10 mouse cellular contexts compared by ENCODE assay signal in the genomic region with DNA sequence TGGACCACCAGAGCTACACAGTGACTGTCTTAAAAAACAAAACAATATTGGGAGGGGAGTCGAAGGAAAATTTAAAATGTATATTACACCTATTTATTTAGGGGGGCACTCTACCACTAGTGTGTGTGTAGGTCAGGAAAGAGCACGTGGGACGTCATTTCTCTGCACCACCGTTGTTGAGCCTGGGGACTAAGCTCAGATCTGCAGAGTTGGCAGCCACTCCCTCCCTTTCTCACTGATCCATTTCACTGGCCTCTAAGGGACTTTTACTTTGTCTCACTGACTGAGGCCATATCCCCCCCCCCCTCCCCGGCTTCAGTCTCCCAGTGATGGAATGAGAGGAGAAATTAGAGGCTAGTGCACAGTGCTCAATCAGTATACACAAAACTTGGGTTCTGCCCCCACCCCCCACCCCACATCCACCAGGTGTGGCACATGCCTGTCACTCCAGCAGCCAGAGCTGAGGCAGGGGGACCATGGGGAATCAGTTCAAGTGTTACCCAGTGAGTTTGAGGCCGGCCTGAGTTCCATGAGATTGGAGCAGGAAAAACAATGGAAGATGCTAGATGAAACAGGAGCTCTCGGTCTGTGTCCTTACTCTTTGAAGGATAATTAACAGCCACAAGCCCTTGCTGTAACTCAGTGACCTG. TPM values are rescaled to one million over a fixed set of nuclear protein-coding genes. Genes with fewer than 3 reads are reported as not detected.
DNase-seq lines count a peak whose midpoint lies in the region; ATAC-seq lines count a peak whose summit lies in the region.
"Had no signal": no experiment of that assay in that cellular context is flagged by ENCODE, and none has a peak within 500 bp of the region (broad histone marks: within the 10 kb centered on the region; RNA-seq: fewer than 3 reads in every experiment).

No protein-coding gene starts in this region.

- H3K4me1 ChIP-seq in heart, embryonic 11.5 days (ENCODE audit: control insufficient read depth, insufficient read depth, low read length), result peaks cover 24% of the 10 kb centered on the region
- H3K4me1 ChIP-seq in midbrain, embryonic 12.5 days, result peaks cover 35% of the 10 kb centered on the region
- peaks cover 24% of the 10 kb centered on the region for H3K4me1 ChIP-seq in midbrain, embryonic 15.5 days
- peaks cover 52% of the 10 kb centered on the region for H3K4me1 ChIP-seq in limb, embryonic 10.5 days

- no peaks in the 10 kb centered on the region for H3K9me3 ChIP-seq in heart, embryonic 11.5 days (replicated peaks; ENCODE audit: control insufficient read depth, low read length)
- H3K9me3 ChIP-seq in midbrain, embryonic 12.5 days, result no peaks in the 10 kb centered on the region
- no peaks in the 10 kb centered on the region for H3K9me3 ChIP-seq in midbrain, embryonic 15.5 days
- no peaks in the 10 kb centered on the region for H3K9me3 ChIP-seq in limb, embryonic 10.5 days (replicated peaks)

- no peaks in the 10 kb centered on the region for H3K36me3 ChIP-seq in heart, embryonic 11.5 days (ENCODE audit: control insufficient read depth, insufficient read depth, low read length)
- H3K36me3 ChIP-seq in midbrain, embryonic 12.5 days, result no peaks in the 10 kb centered on the region
- no peaks in the 10 kb centered on the region for H3K36me3 ChIP-seq in midbrain, embryonic 15.5 days (replicated peaks)
- H3K36me3 ChIP-seq in limb, embryonic 10.5 days, result peaks cover 7% of the 10 kb centered on the region

- 76% methylated on average over 7 of the region's 7 CpGs for WGBS in heart, embryonic 11.5 days (ENCODE audit: insufficient replicate concordance)
- WGBS in midbrain, embryonic 12.5 days, result 63% methylated on average over 7 of the region's 7 CpGs
- 50% methylated on average over 7 of the region's 7 CpGs for WGBS in midbrain, embryonic 15.5 days
- WGBS in limb, embryonic 10.5 days, result 78% methylated on average over 7 of the region's 7 CpGs

- H3K27me3 ChIP-seq in heart, embryonic 11.5 days (ENCODE audit: control insufficient read depth, insufficient read depth, low read length), result no peaks in the 10 kb centered on the region
- no peaks in the 10 kb centered on the region; the same call in 1 of the 2 replicates for H3K27me3 ChIP-seq in midbrain, embryonic 12.5 days
- no peaks in the 10 kb centered on the region for H3K27me3 ChIP-seq in midbrain, embryonic 15.5 days (replicated peaks)
- no peaks in the 10 kb centered on the region for H3K27me3 ChIP-seq in limb, embryonic 10.5 days (ENCODE audit: low read depth, poor library complexity, severe bottlenecking)

- no peak for DNase-seq in heart, adult 9 months (ENCODE audit: low spot score in 2 of 2)
- no peak for DNase-seq in limb, embryonic 10.5 days (ENCODE audit: low spot score)
- DNase-seq in thymus, postnatal 10 days (ENCODE audit: low spot score in 2 of 2), result peak; percentile 65 to 68
- no peak for DNase-seq in urinary bladder, postnatal 14 days (ENCODE audit: low spot score)
- no peak for DNase-seq in adrenal gland, adult 18-20 months (ENCODE audit: low spot score in 2 of 2)

- no peak overlapping the region for H3K9ac ChIP-seq in heart, embryonic 11.5 days (ENCODE audit: low read depth, low read length)
- H3K9ac ChIP-seq in midbrain, embryonic 12.5 days (replicated peaks), result no peak overlapping the region
- no peak overlapping the region for H3K9ac ChIP-seq in midbrain, embryonic 15.5 days

- H3K4me2 ChIP-seq in heart, embryonic 11.5 days, result peak overlapping the region; percentile 88
- no peak overlapping the region; the same call in 1 of the 2 replicates for H3K4me2 ChIP-seq in midbrain, embryonic 12.5 days (replicated peaks)
- H3K4me2 ChIP-seq in midbrain, embryonic 15.5 days, result no peak overlapping the region

- no peak for ATAC-seq in heart, embryonic 11.5 days (replicated peaks; ENCODE audit: insufficient number of reproducible peaks, low FRiP score, low TSS enrichment)
- 0 out of 2 replicates have a peak, but pooled peaks have one; percentile 0 for ATAC-seq in midbrain, embryonic 12.5 days (ENCODE audit: low FRiP score, low read depth)
- ATAC-seq in midbrain, embryonic 15.5 days (replicated peaks), result no peak

- no peak overlapping the region for H3K4me3 ChIP-seq in heart, embryonic 11.5 days (ENCODE audit: low read depth, low read length)
- no peak overlapping the region for H3K4me3 ChIP-seq in midbrain, embryonic 12.5 days
- H3K4me3 ChIP-seq in midbrain, embryonic 15.5 days, result no peak overlapping the region
- H3K4me3 ChIP-seq in limb, embryonic 10.5 days, result peak overlapping the region; percentile 61

- H3K27ac ChIP-seq in heart, embryonic 11.5 days (ENCODE audit: low read depth, low read length), result peak overlapping the region; percentile 95; the same call in 1 of the 2 replicates
- peak overlapping the region; percentile 73 for H3K27ac ChIP-seq in midbrain, embryonic 12.5 days (replicated peaks)
- H3K27ac ChIP-seq in midbrain, embryonic 15.5 days, result no peak overlapping the region
- peak overlapping the region; percentile 89 for H3K27ac ChIP-seq in limb, embryonic 10.5 days

RNA-seq across cellular contexts. Expression of a gene that starts 0.7 kb away (rescaled TPM):
- 58.8 and 77.3 TPM in 2 replicates for polyA plus RNA-seq in heart, embryonic 11.5 days (2014; fragmentation: Nextera tagmentation; extraction: Ambion mirVana)
- 28.9 and 29.0 TPM in 2 replicates for polyA plus RNA-seq in midbrain, embryonic 12.5 days (2016; fragmentation: Nextera tagmentation; extraction: Ambion mirVana)
- polyA plus RNA-seq in midbrain, embryonic 15.5 days (2015; fragmentation: Nextera tagmentation; extraction: Ambion mirVana), result 12.0 and 13.3 TPM in 2 replicates
- 78.2 and 89.7 TPM in 2 replicates for polyA plus RNA-seq in limb, embryonic 10.5 days (2016; fragmentation: Nextera tagmentation; extraction: Ambion mirVana)
- total RNA-seq in adrenal gland, adult 18-20 months (2021), result 10 to 100 TPM; 66.0 to 84.7 TPM

RNA-seq across cellular contexts. Expression of a gene that starts 8.1 kb away (rescaled TPM):
- not detected in 2 replicates for polyA plus RNA-seq in heart, embryonic 11.5 days (2014; fragmentation: Nextera tagmentation; extraction: Ambion mirVana)
- polyA plus RNA-seq in midbrain, embryonic 12.5 days (2016; fragmentation: Nextera tagmentation; extraction: Ambion mirVana), result not detected in 2 replicates
- polyA plus RNA-seq in midbrain, embryonic 15.5 days (2015; fragmentation: Nextera tagmentation; extraction: Ambion mirVana), result not detected in 2 replicates
- polyA plus RNA-seq in limb, embryonic 10.5 days (2016; fragmentation: Nextera tagmentation; extraction: Ambion mirVana), result not detected in 2 replicates
- total RNA-seq in adrenal gland, adult 18-20 months (2021), result not detected
- total RNA-seq: adrenal gland, postnatal 25 days; layer of hippocampus, postnatal 25 days had no signal

RNA-seq across cellular contexts. Expression of a gene that starts 11.2 kb away (rescaled TPM):
- polyA plus RNA-seq in heart, embryonic 11.5 days (2014; fragmentation: Nextera tagmentation; extraction: Ambion mirVana), result 53.0 and 62.4 TPM in 2 replicates
- polyA plus RNA-seq in midbrain, embryonic 12.5 days (2016; fragmentation: Nextera tagmentation; extraction: Ambion mirVana), result 161 and 166 TPM in 2 replicates
- 19.2 and 20.8 TPM in 2 replicates for polyA plus RNA-seq in midbrain, embryonic 15.5 days (2015; fragmentation: Nextera tagmentation; extraction: Ambion mirVana)
- polyA plus RNA-seq in limb, embryonic 10.5 days (2016; fragmentation: Nextera tagmentation; extraction: Ambion mirVana), result 316 and 336 TPM in 2 replicates
- 1 to 10 TPM; 1.8 to 3.1 TPM for total RNA-seq in adrenal gland, adult 18-20 months (2021)

RNA-seq across cellular contexts. Expression of a gene that starts 15.4 kb away (rescaled TPM):
- polyA plus RNA-seq in heart, embryonic 11.5 days (2014; fragmentation: Nextera tagmentation; extraction: Ambion mirVana), result 10.4 and 11.4 TPM in 2 replicates
- polyA plus RNA-seq in midbrain, embryonic 12.5 days (2016; fragmentation: Nextera tagmentation; extraction: Ambion mirVana), result 1.7 TPM in 2 replicates
- polyA plus RNA-seq in midbrain, embryonic 15.5 days (2015; fragmentation: Nextera tagmentation; extraction: Ambion mirVana), result 1.2 and 1.5 TPM in 2 replicates
- polyA plus RNA-seq in limb, embryonic 10.5 days (2016; fragmentation: Nextera tagmentation; extraction: Ambion mirVana), result 3.0 TPM in 2 replicates
- 10 to 100 TPM; 23.1 to 26.7 TPM for total RNA-seq in adrenal gland, adult 18-20 months (2021)

RNA-seq across cellular contexts. Expression of a gene that starts 33.9 kb away (rescaled TPM):
- 19.6 and 22.8 TPM in 2 replicates for polyA plus RNA-seq in heart, embryonic 11.5 days (2014; fragmentation: Nextera tagmentation; extraction: Ambion mirVana)
- polyA plus RNA-seq in midbrain, embryonic 12.5 days (2016; fragmentation: Nextera tagmentation; extraction: Ambion mirVana), result 75.1 and 80.4 TPM in 2 replicates
- 86.3 and 86.6 TPM in 2 replicates for polyA plus RNA-seq in midbrain, embryonic 15.5 days (2015; fragmentation: Nextera tagmentation; extraction: Ambion mirVana)
- polyA plus RNA-seq in limb, embryonic 10.5 days (2016; fragmentation: Nextera tagmentation; extraction: Ambion mirVana), result 37.7 and 46.8 TPM in 2 replicates
- total RNA-seq in adrenal gland, adult 18-20 months (2021), result 10 to 100 TPM; 31.9 to 39.9 TPM

Comparison
In these comparisons a context has a peak if more than half of its experiments do, and no peak if none do; other contexts are left out.
1. DNase-seq: peak in thymus, postnatal 10 days (2 of 2); none in heart, adult 9 months (0 of 2), limb, embryonic 10.5 days (single experiment), urinary bladder, postnatal 14 days (single experiment) and adrenal gland, adult 18-20 months (0 of 2).